Mouse (Mus musculus): Measurements from ENCODE around the gene Tas1r1.

Tas1r1 gene

GRCm38 (mm10) chr4:151988342-151989109 lies 49.8 kb downstream of the Tas1r1 start, which contains the start of gene Thap3:
TSS of gene Thap3 (minus strand) at chr4:151988997.
- peak; percentile 78 for DNase-seq (ENCODE audit: low spot score)

- no peak for DNase-seq (ENCODE audit: low spot score)
These were observed 50.4 kb downstream of the Tas1r1 start for GRCm38 (mm10) chr4:151988014-151988341.

- no peak for DNase-seq (ENCODE audit: low spot score)
These were observed 51.7 kb downstream of the Tas1r1 start for GRCm38 (mm10) chr4:151986650-151987049.

- DNase-seq (ENCODE audit: low spot score) = no peak
These were observed 52.5 kb downstream of the Tas1r1 start for GRCm38 (mm10) chr4:151985886-151986285.

DNA sequence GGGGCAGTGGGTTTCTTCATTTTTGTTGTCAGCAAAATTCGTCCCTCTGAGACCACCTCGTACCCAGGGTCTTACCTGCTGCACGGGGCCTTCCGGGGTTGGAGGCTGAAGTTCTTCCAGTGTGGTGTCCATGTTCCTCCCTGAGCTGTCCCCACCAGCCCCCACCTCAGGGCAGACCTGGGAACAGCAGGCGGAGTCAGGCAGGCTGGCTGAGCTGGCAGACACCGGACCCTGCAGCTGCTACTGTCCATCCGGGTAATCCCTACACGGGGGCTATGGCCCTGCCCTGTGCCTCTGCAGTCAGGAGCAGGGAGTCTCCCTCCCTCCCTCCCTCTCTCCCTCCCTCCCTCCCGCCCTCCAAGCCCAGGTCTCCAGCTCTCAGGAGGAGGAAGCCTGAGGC lies 54.8 kb downstream of the Tas1r1 start:
- no peak for DNase-seq (ENCODE audit: low spot score)

DNA sequence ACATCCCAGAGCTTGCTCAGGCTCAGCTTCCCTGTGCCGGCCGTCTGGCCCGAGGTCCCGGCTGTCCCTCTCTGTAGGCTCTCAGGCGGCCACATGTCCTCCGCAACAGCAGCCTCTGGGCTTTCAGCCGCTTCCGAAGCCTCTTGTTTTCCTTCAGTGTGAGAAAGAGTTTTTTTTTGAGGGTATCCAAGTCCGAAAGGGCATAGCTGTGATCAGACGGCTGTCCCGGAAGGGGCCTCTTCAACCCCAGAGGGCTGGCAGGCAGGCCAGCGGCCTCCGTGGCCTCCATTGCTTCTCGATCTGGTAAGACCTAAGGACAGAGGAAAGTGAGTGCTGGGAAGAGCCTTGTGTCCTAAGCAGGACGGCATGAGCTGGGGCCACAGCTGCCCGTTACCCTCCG lies 55.3 kb downstream of the Tas1r1 start:
- no peak for DNase-seq (ENCODE audit: low spot score)

DNA sequence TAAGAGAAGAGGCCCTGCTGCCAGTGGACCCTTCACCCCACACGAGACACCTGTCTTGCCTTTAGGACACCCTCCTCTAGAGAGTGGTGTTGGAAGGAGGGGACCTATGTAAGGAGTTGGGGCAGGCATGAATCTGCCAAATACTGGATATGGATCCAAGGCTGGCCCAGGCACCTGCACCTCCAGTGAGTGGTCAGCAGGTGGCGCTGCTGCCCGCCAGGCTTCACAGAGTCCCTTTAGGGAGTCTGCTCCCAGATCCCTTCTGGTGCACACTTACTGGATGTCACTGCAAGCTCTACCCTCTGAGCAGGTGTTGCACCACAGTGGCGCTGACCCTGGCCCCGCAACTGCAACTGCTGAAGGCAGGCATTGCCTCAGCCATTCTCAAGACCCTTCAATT lies 57.0 kb downstream of the Tas1r1 start:
- peak; percentile 86 for DNase-seq (ENCODE audit: low spot score)

- DNase-seq (ENCODE audit: low spot score) = no peak
These were observed 57.7 kb downstream of the Tas1r1 start for GRCm38 (mm10) chr4:151980699-151981098.
